Mouse (Mus musculus) MEL (cell line): ENCODE results near the gene Shld2. TPM values are rescaled to one million over a fixed set of nuclear protein-coding genes. Genes with fewer than 3 reads are reported as not detected.

Source experiments
- DNase-seq: peaks from one replicate; pipeline ENCODE4 v3.0.0; 2011; ENCODE audit warnings: low read depth, low spot score
- H3K27ac ChIP-seq: 2 replicates; pipeline ENCODE4 v1.5.1; 2012; ENCODE audit warnings: low read depth, mild to moderate bottlenecking, control low read depth, low read length, moderate library complexity; ENCODE audit not compliant: control insufficient read depth
- H3K27me3 ChIP-seq, 2 experiments: fragments of 150-350 bp in 1 of 2; sonication (generic) in 1 of 2; 2 replicates each; pipeline ENCODE4 v1.6.1; 2012; ENCODE audit warnings: low read length in 2 of 2, mild to moderate bottlenecking in 2 of 2, improper control_type of control experiment in 1 of 2, moderate library complexity in 1 of 2; ENCODE audit not compliant: insufficient read depth in 2 of 2, control insufficient read depth in 1 of 2
- H3K36me3 ChIP-seq, 2 experiments: 2 replicates each; pipeline ENCODE4 v1.6.1; 2012 to 2014; ENCODE audit warnings: low read length in 2 of 2, improper control_type of control experiment in 1 of 2, inconsistent platforms in 1 of 2, mild to moderate bottlenecking in 1 of 2; ENCODE audit not compliant: insufficient read depth in 2 of 2, control insufficient read depth in 1 of 2
- H3K4me1 ChIP-seq, 2 experiments: fragments of 150-350 bp in 1 of 2; sonication (generic) in 1 of 2; 2 replicates each; pipeline ENCODE4 v1.6.1; 2012; ENCODE audit warnings: low read length in 2 of 2, improper control_type of control experiment in 1 of 2, mild to moderate bottlenecking in 1 of 2; ENCODE audit not compliant: insufficient read depth in 2 of 2, control insufficient read depth in 1 of 2
- H3K4me3 ChIP-seq, 2 experiments: fragments of 150-350 bp in 1 of 2; sonication (generic) in 1 of 2; 2 replicates each; pipeline ENCODE4 v1.5.1; 2012; ENCODE audit warnings: low read depth in 2 of 2, low read length in 2 of 2, mild to moderate bottlenecking in 2 of 2, moderate library complexity in 2 of 2, control low read depth in 1 of 2, improper control_type of control experiment in 1 of 2; ENCODE audit not compliant: control insufficient read depth in 1 of 2, insufficient read depth in 1 of 2
- H3K79me2 ChIP-seq: 2 replicates; pipeline ENCODE4 v1.6.1; 2012; ENCODE audit warnings: mild to moderate bottlenecking, low read length, moderate library complexity; ENCODE audit not compliant: control insufficient read depth, poor library complexity, insufficient read depth
- H3K9ac ChIP-seq: 2 replicates; pipeline ENCODE4 v1.6.1; 2012; ENCODE audit warnings: low read depth, mild to moderate bottlenecking, control low read depth, low read length, moderate library complexity; ENCODE audit not compliant: control insufficient read depth, poor library complexity, severe bottlenecking
- H3K9me3 ChIP-seq: fragments of 150-350 bp; sonication (generic); replicated peaks from 2 replicates; pipeline ENCODE4 v1.6.1; 2012; ENCODE audit warnings: mild to moderate bottlenecking, low read length, improper control_type of control experiment, moderate library complexity; ENCODE audit not compliant: insufficient read depth
- CHD1 ChIP-seq: IDR thresholded peaks from 2 replicates; pipeline ENCODE4 v1.6.1; 2012; ENCODE audit warnings: low read depth, mild to moderate bottlenecking, inconsistent platforms, low read length, improper control_type of control experiment
- CHD2 ChIP-seq: IDR thresholded peaks from 2 replicates; pipeline ENCODE4 v1.6.1; 2011; ENCODE audit warnings: low read length, improper control_type of control experiment
- EP300 ChIP-seq, 2 experiments: IDR thresholded peaks; 2 replicates each; pipeline ENCODE4 v1.6.1; 2011; ENCODE audit warnings: improper control_type of control experiment in 2 of 2, low read length in 2 of 2, low read depth in 1 of 2, mild to moderate bottlenecking in 1 of 2
- GABPA ChIP-seq: IDR thresholded peaks from 2 replicates; pipeline ENCODE4 v1.6.1; 2012; ENCODE audit warnings: low read depth, mild to moderate bottlenecking, inconsistent platforms, low read length, improper control_type of control experiment, moderate library complexity
- JUND ChIP-seq: IDR thresholded peaks from 2 replicates; pipeline ENCODE4 v1.6.1; 2011; ENCODE audit warnings: low read depth, mild to moderate bottlenecking, improper control_type of control experiment, low read length
- KAT2A ChIP-seq: conservative IDR thresholded peaks from 2 replicates; pipeline ENCODE4 v1.6.1; 2012; ENCODE audit warnings: low read depth, low read length, improper control_type of control experiment, inconsistent platforms
- MAZ ChIP-seq: IDR thresholded peaks from 2 replicates; pipeline ENCODE4 v1.6.1; 2012; ENCODE audit warnings: low read depth, mild to moderate bottlenecking, inconsistent platforms, low read length, improper control_type of control experiment
- MEF2A ChIP-seq: IDR thresholded peaks from 2 replicates; pipeline ENCODE4 v1.6.1; 2014; ENCODE audit warnings: low read depth, mild to moderate bottlenecking, inconsistent platforms, low read length, improper control_type of control experiment; ENCODE audit not compliant: poor library complexity, insufficient replicate concordance, severe bottlenecking; ENCODE audit errors: extremely low read depth
- MYB ChIP-seq: IDR thresholded peaks from 2 replicates; pipeline ENCODE4 v1.6.1; 2011; ENCODE audit warnings: mild to moderate bottlenecking, low read depth, low read length, improper control_type of control experiment
- NELFE ChIP-seq: IDR thresholded peaks from 2 replicates; pipeline ENCODE4 v1.6.1; 2011; ENCODE audit warnings: low read depth, low read length, improper control_type of control experiment
- POLR2A ChIP-seq, 2 experiments: IDR thresholded peaks; 2 replicates each; pipeline ENCODE4 v1.6.1; 2011 to 2012; ENCODE audit warnings: low read length in 2 of 2, mild to moderate bottlenecking in 2 of 2, control low read depth in 1 of 2, improper control_type of control experiment in 1 of 2, low read depth in 1 of 2, moderate library complexity in 1 of 2; ENCODE audit not compliant: control insufficient read depth in 1 of 2, insufficient read depth in 1 of 2, poor library complexity in 1 of 2
- POLR2AphosphoS2 ChIP-seq: IDR thresholded peaks from 2 replicates; pipeline ENCODE4 v1.6.1; 2011; ENCODE audit warnings: low read length, improper control_type of control experiment
- SIN3A ChIP-seq: IDR thresholded peaks from 2 replicates; pipeline ENCODE4 v1.6.1; 2012; ENCODE audit warnings: low read length, improper control_type of control experiment, inconsistent platforms
- TBP ChIP-seq: IDR thresholded peaks from 2 replicates; pipeline ENCODE4 v1.8.0; 2011; ENCODE audit warnings: low read depth, low read length, improper control_type of control experiment
- TCF12 ChIP-seq: IDR thresholded peaks from 2 replicates; pipeline ENCODE4 v1.6.1; 2014; ENCODE audit warnings: low read depth, mild to moderate bottlenecking, inconsistent platforms, low read length, improper control_type of control experiment, moderate library complexity
- UBTF ChIP-seq: IDR thresholded peaks from 2 replicates; pipeline ENCODE4 v1.6.1; 2012; ENCODE audit warnings: low read depth, mild to moderate bottlenecking, inconsistent platforms, low read length, improper control_type of control experiment, moderate library complexity, borderline replicate concordance; ENCODE audit not compliant: insufficient read depth
- USF1 ChIP-seq: IDR thresholded peaks from 2 replicates; pipeline ENCODE4 v1.6.1; 2014; ENCODE audit warnings: low read depth, mild to moderate bottlenecking, inconsistent platforms, low read length, improper control_type of control experiment, moderate library complexity
- USF2 ChIP-seq, 2 experiments: IDR thresholded peaks; 2 replicates each; pipeline ENCODE4 v1.6.1; 2011 to 2012; ENCODE audit warnings: improper control_type of control experiment in 2 of 2, low read length in 2 of 2, borderline replicate concordance in 1 of 2, inconsistent platforms in 1 of 2, low read depth in 1 of 2, mild to moderate bottlenecking in 1 of 2; ENCODE audit not compliant: insufficient read depth in 1 of 2
- ZMIZ1 ChIP-seq: IDR thresholded peaks from 2 replicates; pipeline ENCODE4 v1.6.1; 2012; ENCODE audit warnings: low read depth, mild to moderate bottlenecking, inconsistent platforms, low read length, improper control_type of control experiment, moderate library complexity
- polyA plus RNA-seq, 2 experiments: library from polyadenylated mRNA; stranded (reverse) in 1 of 2; unstranded in 1 of 2; fragments of >175 nt in 1 of 2; fragments of >200 nt in 1 of 2; gene quantifications; 2 replicates each; pipeline versions ENCODE4 v1.2.1 to v1.2.4; 2012; ENCODE audit warnings: low replicate concordance in 2 of 2, low read depth in 1 of 2; ENCODE audit not compliant: insufficient read length in 2 of 2, insufficient read depth in 1 of 2, missing spikeins in 1 of 2
- total RNA-seq: library from RNA; depleted of rRNA; stranded (reverse); fragments of 300-350 nt; gene quantifications from 2 replicates; pipeline ENCODE4 v1.2.3, GENCODE M21; 2012

Gene Shld2
- total and polyA plus RNA-seq, 3 experiments = 7.0 to 7.9 TPM; not detected in 1

GRCm38 (mm10) chr14:34331886-34332285 lies 21.6 kb upstream of the Shld2 start:
- H3K4me3 ChIP-seq = no peak overlapping the region
- peaks cover 10 to 23% of the 10 kb centered on the region in 2 experiments for H3K36me3 ChIP-seq
- H3K27me3 ChIP-seq = no peaks in the 10 kb centered on the region
- no peak for TF ChIP-seq KAT2A
- no peak overlapping the region for H3K9ac ChIP-seq
- H3K79me2 ChIP-seq = no peaks in the 10 kb centered on the region
- no peak overlapping the region for H3K27ac ChIP-seq
- no peak for DNase-seq
- H3K9me3 ChIP-seq = no peaks in the 10 kb centered on the region
- H3K4me1 ChIP-seq = peaks cover 4 to 10% of the 10 kb centered on the region in 2 experiments; a peak in 2 of 4 replicates

- no peak overlapping the region for H3K27ac ChIP-seq
- TF ChIP-seq EP300 (IDR thresholded peaks at IDR 0.05; ENCODE audit: low read depth in 1 of 2, low read length in 2 of 2) (no peak), MAZ (no peak), CHD2 (no peak), ZMIZ1 (no peak), JUND (no peak), MYB (no peak), GABPA (no peak), MEF2A (no peak), POLR2A (IDR thresholded peaks at IDR 0.05; ENCODE audit: control insufficient read depth in 1 of 2, insufficient read depth in 1 of 2, low read depth in 1 of 2, low read length in 2 of 2, poor library complexity in 1 of 2) (no peak; a peak in 1 of 4 replicates), UBTF (no peak), SIN3A (no peak), NELFE (no peak), POLR2AphosphoS2 (no peak), USF1 (no peak), TCF12 (no peak), USF2 (IDR thresholded peaks at IDR 0.05; ENCODE audit: borderline replicate concordance in 1 of 2, insufficient read depth in 1 of 2, low read depth in 1 of 2, low read length in 2 of 2) (no peak), KAT2A (no peak), CHD1 (no peak), TBP (no peak)
- H3K36me3 ChIP-seq = peaks cover 21 to 23% of the 10 kb centered on the region in 2 experiments
- H3K4me3 ChIP-seq = no peak overlapping the region
- no peaks in the 10 kb centered on the region for H3K9me3 ChIP-seq
- no peaks in the 10 kb centered on the region for H3K79me2 ChIP-seq
- H3K4me1 ChIP-seq = peaks cover 8 to 19% of the 10 kb centered on the region in 2 experiments
- H3K27me3 ChIP-seq = no peaks in the 10 kb centered on the region
- no peak overlapping the region for H3K9ac ChIP-seq
- DNase-seq = no peak
Observed at GRCm38 (mm10) chr14:34330657-34331158, 20.4 kb upstream of the Shld2 start.
